Mouse (Mus musculus) liver, embryonic 14.5 days (tissue): Measurements from ENCODE around the gene Capn15.

Source experiments
- CTCF ChIP-seq: IDR thresholded peaks from 2 replicates; pipeline ENCODE4 v1.5.1; 2016; ENCODE audit warnings: antibody characterized with exemption, low read depth, control low read depth
- EP300 ChIP-seq: IDR thresholded peaks from 2 replicates; pipeline ENCODE4 v1.6.1; 2016; ENCODE audit warnings: antibody characterized with exemption, low read depth

DNA sequence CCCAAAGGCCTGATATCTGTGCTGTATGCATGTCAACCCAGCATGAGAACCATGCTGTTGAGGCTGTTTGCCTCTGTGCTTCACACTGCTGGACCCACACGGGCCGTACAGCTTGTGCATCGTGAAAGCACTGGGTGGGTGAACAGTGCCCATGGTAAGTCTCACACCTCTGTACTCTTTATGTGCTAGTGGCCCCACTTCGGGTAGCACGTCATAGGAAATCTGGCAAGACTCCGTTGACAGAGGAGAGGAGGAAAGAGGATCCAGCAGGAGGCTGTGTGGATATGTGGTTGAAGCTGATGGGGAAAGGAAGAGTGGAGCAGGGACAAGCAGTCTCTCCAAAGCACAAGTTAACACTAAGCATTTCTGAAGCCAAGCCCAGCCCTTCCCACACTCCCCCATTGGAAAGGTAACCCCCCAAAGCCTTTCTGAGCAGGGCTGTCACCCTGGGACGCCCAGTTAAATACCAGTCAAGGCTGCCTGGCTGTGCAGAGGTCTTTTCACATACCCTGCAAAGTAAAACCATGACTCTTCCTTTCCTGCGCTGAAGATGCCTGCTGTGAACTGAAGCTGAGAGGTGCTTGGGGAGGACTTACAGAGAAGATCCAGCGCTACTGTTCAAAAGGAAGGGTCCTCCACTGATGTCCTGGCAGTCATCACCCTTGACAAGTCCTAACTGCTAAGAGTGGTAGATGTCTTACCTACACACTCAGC lies 67.4 kb downstream of the Capn15 start:
- TF ChIP-seq CTCF: no peak
- no peak for TF ChIP-seq EP300
